Mouse (Mus musculus) lung, adult 2 months (tissue): ENCODE measurements at regions not wholly inside any gene's neighbourhood (a gene's known extent, or its start where the extent isn't known, plus 50 kb on each side); places are given as distances from the start of the nearest gene placed in this dataset.
A peak's percentile ranks its signal among the peaks of the same experiment; 100 is the strongest.

ENCODE experiments used
- DNase-seq: peaks from one replicate; pipeline ENCODE4 v3.0.0; 2022
- H3K4me1 ChIP-seq: fragments of 200-500 bp; 2 replicates; pipeline ENCODE4 v1.6.1; 2011; ENCODE audit warnings: low read length; ENCODE audit not compliant: control insufficient read depth, insufficient read depth
- H3K4me3 ChIP-seq: fragments of 200-500 bp; replicated peaks from 2 replicates; pipeline ENCODE3; 2011; ENCODE audit warnings: low read depth, mild to moderate bottlenecking, control low read depth, low read length; ENCODE audit errors: extremely low read depth
- CTCF ChIP-seq: fragments of 200-500 bp; IDR thresholded peaks from 2 replicates; pipeline ENCODE4 v1.5.1; 2011; ENCODE audit warnings: mild to moderate bottlenecking, low read length, control low read depth; ENCODE audit not compliant: insufficient read depth
- POLR2A ChIP-seq: fragments of 200-500 bp; IDR thresholded peaks from 2 replicates; pipeline ENCODE4 v1.6.1; 2011; ENCODE audit warnings: low read depth, mild to moderate bottlenecking, control low read depth, low read length, borderline replicate concordance; ENCODE audit errors: extremely low read depth
- WGBS: fragments of 180-500 bp; shearing (Covaris S2); methylation state at CpG from one replicate; pipeline ENCODE4 v1.1.7; 2018; 5-methylcytosine and 5-hydroxymethylcytosine counted together

GRCm38 (mm10) chr10:126422066-126422465 is 456.1 kb downstream of the Lrig3 start:
- TF ChIP-seq POLR2A: no peak
- no peak for TF ChIP-seq CTCF
- Histone ChIP-seq H3K4me1 (no peaks in the 10 kb centered on the region), H3K4me3 (no peak overlapping the region)
- DNase-seq: no peak
- WGBS: 31% methylated on average over 6 of the region's 6 CpGs

DNA sequence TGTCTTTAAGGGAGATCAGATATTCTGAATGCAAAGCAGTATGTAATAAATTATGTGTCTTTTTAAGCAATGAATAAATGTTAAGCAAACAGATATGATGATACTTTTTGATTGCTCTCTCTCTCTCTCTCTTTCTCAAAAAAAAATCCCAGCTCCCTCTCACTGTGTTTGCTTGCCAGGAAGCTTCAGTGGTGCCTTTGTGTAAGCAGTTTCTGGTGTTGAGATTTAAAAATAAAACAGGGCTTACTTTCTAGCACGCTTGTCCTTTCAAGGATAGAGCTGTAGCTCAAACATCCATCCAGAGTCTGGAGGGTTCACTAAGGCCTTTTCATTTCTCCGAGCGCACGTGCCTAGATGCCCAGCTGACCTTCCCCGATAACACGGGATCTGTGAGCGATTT is 447.8 kb downstream of the Lrig3 start:
- DNase-seq: no peak
- no peak for TF ChIP-seq POLR2A
- WGBS: 43% methylated on average over 7 of the region's 7 CpGs
- no peak overlapping the region for H3K4me3 ChIP-seq
- H3K4me1 ChIP-seq: no peaks in the 10 kb centered on the region

DNA sequence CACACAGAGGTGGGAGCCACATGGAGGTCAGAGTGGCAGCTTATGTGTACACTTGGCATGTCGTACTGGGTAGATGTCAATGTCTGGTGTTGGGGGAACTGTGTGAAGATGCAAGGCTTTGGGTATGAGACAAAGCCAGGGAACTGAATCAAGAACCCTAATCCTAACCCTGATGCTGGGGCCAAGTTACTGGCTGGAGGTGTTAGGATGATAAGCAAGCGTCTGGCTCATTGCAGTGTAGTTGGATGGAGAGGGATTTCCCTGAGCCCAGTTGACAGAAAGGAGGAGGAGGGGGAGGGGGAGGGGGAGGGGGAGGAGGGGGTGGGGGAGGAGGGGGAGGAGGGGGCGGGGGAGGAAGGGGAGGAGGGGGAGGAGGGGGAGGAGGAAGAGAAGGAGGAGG is 426.3 kb downstream of the Lrig3 start:
- TF ChIP-seq POLR2A (no peak), CTCF (no peak)

DNA sequence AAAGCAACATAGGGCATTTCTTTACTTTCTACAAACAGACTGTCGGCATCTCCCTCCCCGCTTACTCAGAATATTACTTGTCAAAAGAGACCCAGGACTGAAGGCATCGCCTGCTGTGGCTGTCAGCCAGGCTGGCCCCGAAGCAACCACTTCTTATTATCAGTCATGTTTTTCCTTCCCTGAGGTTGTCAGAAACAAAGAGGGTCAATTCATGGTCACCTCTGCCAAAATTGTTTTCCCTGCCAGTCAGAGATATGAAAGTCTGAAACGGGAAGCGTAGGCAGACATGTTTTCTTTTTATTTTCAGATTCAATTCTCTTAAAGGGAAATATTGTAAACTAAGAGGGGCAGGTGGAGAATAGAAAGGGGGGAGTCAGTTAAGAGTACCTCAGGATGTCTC is 425.8 kb downstream of the Lrig3 start:
- WGBS: 38% methylated on average over 6 of the region's 6 CpGs
- Histone ChIP-seq H3K4me1 (no peaks in the 10 kb centered on the region; the same call in 1 of the 2 replicates), H3K4me3 (no peak overlapping the region)
- DNase-seq: no peak
- no peak for TF ChIP-seq CTCF
- TF ChIP-seq POLR2A: no peak

More for the DNA sequence above, 426.3 kb downstream of the Lrig3 start:
- DNase-seq: no peak
- Histone ChIP-seq H3K4me3 (no peak overlapping the region), H3K4me1 (no peaks in the 10 kb centered on the region; the same call in 1 of the 2 replicates)
- WGBS: 21% methylated on average over 2 of the region's 3 CpGs

DNA sequence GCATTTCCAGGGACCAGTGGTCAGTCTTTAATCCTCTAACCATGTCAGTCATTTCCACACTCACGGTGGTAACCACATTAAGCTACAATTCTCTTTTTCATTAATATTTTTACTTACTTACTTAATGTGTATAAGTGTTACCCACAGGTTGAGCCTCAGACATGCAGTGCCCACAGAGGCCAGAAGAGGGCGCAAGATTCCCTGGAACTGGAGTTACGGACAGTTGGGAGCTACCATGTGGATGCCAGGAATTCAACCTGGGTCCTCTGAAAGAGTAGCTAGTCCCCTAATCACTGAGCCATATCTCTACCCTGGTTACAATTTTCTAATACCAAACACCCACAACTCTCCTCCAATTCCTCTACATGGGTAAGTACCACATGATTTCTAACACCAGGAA is 420.5 kb downstream of the Lrig3 start:
- no peak overlapping the region for H3K4me3 ChIP-seq
- TF ChIP-seq CTCF (peak; percentile 37; the same call in 1 of the 2 replicates), POLR2A (no peak)
- 75% methylated on average over 3 of the region's 3 CpGs for WGBS
- DNase-seq: no peak
- H3K4me1 ChIP-seq: no peaks in the 10 kb centered on the region

- WGBS: 88% methylated on average over 6 of the region's 6 CpGs
- H3K4me1 ChIP-seq: no peaks in the 10 kb centered on the region
- no peak overlapping the region for H3K4me3 ChIP-seq
- TF ChIP-seq POLR2A: no peak
- TF ChIP-seq CTCF: no peak
- DNase-seq: no peak
These were observed 419.7 kb downstream of the Lrig3 start for GRCm38 (mm10) chr10:126385644-126386043.

- Histone ChIP-seq H3K4me3 (no peak overlapping the region), H3K4me1 (peaks cover 5% of the 10 kb centered on the region; the same call in 1 of the 2 replicates)
- DNase-seq: no peak
- no peak for TF ChIP-seq POLR2A
- TF ChIP-seq CTCF: no peak
- WGBS: 91% methylated on average over 2 of the region's 2 CpGs
These were observed 414.4 kb downstream of the Lrig3 start for GRCm38 (mm10) chr10:126380381-126380780.

- DNase-seq: no peak
- Histone ChIP-seq H3K4me1 (peaks cover 5% of the 10 kb centered on the region; the same call in 1 of the 2 replicates), H3K4me3 (no peak overlapping the region)
- TF ChIP-seq CTCF (no peak), POLR2A (no peak)
- 19% methylated on average over 6 of the region's 6 CpGs for WGBS
These were observed 413.3 kb downstream of the Lrig3 start for GRCm38 (mm10) chr10:126379239-126379638.

DNA sequence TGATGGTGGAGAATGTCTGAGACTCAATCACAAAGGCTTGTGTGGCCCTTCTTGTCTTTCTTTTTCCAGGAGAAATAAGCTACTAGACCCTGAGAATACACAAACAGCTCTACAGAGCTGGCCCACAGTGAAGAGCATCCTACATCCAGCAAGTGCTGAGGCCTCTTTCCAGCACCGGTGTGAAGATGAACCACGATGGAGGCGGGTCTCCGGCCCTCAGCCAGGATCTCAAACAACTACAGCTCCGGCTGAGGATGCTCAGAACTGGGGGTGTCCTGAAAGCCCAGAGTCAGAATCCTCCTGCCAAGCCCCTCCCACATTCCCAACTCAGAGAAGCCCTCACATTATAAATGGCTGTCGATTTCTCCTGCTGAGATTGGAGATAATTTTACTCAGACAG is 407.9 kb downstream of the Lrig3 start:
- no peak overlapping the region for H3K4me3 ChIP-seq
- TF ChIP-seq POLR2A (no peak), CTCF (no peak)
- H3K4me1 ChIP-seq: no peaks in the 10 kb centered on the region
- DNase-seq: no peak
- WGBS: 64% methylated on average over 6 of the region's 6 CpGs

DNA sequence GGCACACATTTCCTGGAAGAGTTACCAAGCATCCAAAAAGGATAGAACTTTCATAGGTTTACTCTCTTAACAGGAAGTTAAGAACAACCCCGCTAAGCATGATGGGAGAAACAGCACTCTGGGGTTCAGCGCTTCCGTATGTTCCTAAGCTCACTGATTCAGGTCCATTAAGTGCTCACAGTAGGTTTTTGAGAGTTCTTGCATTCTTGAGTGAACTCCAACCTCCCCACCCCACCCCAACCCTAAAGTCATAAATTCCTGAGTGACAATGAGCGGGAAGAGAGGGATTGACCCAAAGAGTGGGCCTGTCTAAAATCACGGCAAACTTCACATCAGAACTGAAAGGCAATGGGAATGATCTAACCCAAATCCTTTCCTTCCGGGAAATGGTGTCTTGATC is 405.9 kb downstream of the Lrig3 start:
- no peaks in the 10 kb centered on the region for H3K4me1 ChIP-seq
- no peak for TF ChIP-seq CTCF
- TF ChIP-seq POLR2A: no peak

More for the DNA sequence above, 405.9 kb downstream of the Lrig3 start:
- no peak for DNase-seq
- 93% methylated on average over 6 of the region's 6 CpGs for WGBS
- no peak overlapping the region for H3K4me3 ChIP-seq
